Mouse (Mus musculus) CD8-positive naive resting alpha-beta T cell, adult 2 months (primary cell): ENCODE data around the gene 1110051M20Rik.

ENCODE experiments used
- DNase-seq, 2 experiments: peaks; one replicate each; pipeline ENCODE4 v3.0.0; 2022; ENCODE audit warnings: low read depth in 2 of 2, low spot score in 2 of 2

The 1110051M20Rik gene

GRCm38 (mm10) chr2:91309546-91309945 is 135.0 kb downstream of the 1110051M20Rik start:
- no peak for DNase-seq

GRCm38 (mm10) chr2:91308680-91309079 is 135.8 kb downstream of the 1110051M20Rik start:
- DNase-seq: no peak

- DNase-seq: no peak
Measured at GRCm38 (mm10) chr2:91306589-91306988, 137.9 kb downstream of the 1110051M20Rik start.

GRCm38 (mm10) chr2:91305926-91306325 is 138.6 kb downstream of the 1110051M20Rik start:
- no peak for DNase-seq

GRCm38 (mm10) chr2:91302845-91303244 is 141.7 kb downstream of the 1110051M20Rik start:
- no peak for DNase-seq

GRCm38 (mm10) chr2:91301836-91302235 is 142.7 kb downstream of the 1110051M20Rik start:
- DNase-seq: no peak

GRCm38 (mm10) chr2:91300784-91301183 is 143.7 kb downstream of the 1110051M20Rik start:
- no peak for DNase-seq

- DNase-seq: no peak
Measured at GRCm38 (mm10) chr2:91299156-91299555, 145.3 kb downstream of the 1110051M20Rik start.

GRCm38 (mm10) chr2:91295895-91296294 is 148.6 kb downstream of the 1110051M20Rik start:
- DNase-seq: no peak

GRCm38 (mm10) chr2:91294226-91294625 is 150.3 kb downstream of the 1110051M20Rik start:
- no peak for DNase-seq

GRCm38 (mm10) chr2:91291197-91292007 is 153.1 kb downstream of the 1110051M20Rik start:
- DNase-seq: no peak

- DNase-seq: no peak
Measured at GRCm38 (mm10) chr2:91287563-91287962, 156.9 kb downstream of the 1110051M20Rik start.

- peak in 1 of 2 experiments; percentile 32 for DNase-seq
Measured at GRCm38 (mm10) chr2:91285885-91286505, 158.5 kb downstream of the 1110051M20Rik start.

GRCm38 (mm10) chr2:91284375-91285199 is 159.9 kb downstream of the 1110051M20Rik start:
- DNase-seq: no peak

GRCm38 (mm10) chr2:91283972-91284371 is 160.5 kb downstream of the 1110051M20Rik start:
- DNase-seq: no peak

- DNase-seq: no peak
Measured at GRCm38 (mm10) chr2:91281366-91281765, 163.1 kb downstream of the 1110051M20Rik start.

- DNase-seq: no peak
Measured at GRCm38 (mm10) chr2:91279372-91279755, 165.1 kb downstream of the 1110051M20Rik start.

GRCm38 (mm10) chr2:91278749-91279371 is 165.6 kb downstream of the 1110051M20Rik start:
- DNase-seq: no peak

GRCm38 (mm10) chr2:91269687-91270133 is 174.8 kb downstream of the 1110051M20Rik start:
- DNase-seq: no peak

GRCm38 (mm10) chr2:91268706-91269105 is 175.8 kb downstream of the 1110051M20Rik start:
- DNase-seq: no peak

GRCm38 (mm10) chr2:91268042-91268441 is 176.5 kb downstream of the 1110051M20Rik start:
- no peak for DNase-seq
